Mouse (Mus musculus) c-Kit-positive CD71-positive TER-119-positive erythroid progenitor cells, embryonic 14.5 days (primary cell): Measurements from ENCODE around the gene Lrp2.

Experiments
- DNase-seq: peaks from one replicate; pipeline ENCODE4 v3.0.0-alpha.2; 2013; ENCODE audit warnings: low spot score

Lrp2 gene

DNA sequence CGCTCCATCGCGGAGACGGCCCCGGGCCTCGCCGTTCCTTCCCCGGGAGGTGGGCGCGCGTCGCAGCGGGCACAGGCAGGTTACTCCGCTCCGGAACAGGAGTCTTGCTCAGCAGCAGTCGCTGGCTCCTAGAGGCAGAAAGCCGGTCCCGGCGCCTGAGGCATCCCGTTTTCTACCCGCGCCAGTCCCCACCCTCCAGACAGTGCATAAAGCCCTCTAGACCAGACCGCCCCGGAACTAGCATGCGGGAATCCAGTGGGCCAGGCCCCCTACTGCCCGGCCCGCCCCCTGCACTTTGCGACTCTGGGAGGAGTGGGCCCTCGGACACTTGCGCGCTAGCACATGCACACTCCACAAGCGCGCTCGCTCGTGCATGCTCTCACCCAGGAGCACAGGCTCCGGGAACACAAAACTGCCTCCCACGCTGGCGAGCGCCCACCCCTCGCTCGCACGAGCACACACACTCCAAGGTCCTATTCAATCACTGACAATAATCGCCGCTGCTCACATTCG lies at the start of gene Lrp2:
Lrp2 (minus strand) TSS at position 180 of the 513 bp plus-strand sequence.
- no peak for DNase-seq

DNA sequence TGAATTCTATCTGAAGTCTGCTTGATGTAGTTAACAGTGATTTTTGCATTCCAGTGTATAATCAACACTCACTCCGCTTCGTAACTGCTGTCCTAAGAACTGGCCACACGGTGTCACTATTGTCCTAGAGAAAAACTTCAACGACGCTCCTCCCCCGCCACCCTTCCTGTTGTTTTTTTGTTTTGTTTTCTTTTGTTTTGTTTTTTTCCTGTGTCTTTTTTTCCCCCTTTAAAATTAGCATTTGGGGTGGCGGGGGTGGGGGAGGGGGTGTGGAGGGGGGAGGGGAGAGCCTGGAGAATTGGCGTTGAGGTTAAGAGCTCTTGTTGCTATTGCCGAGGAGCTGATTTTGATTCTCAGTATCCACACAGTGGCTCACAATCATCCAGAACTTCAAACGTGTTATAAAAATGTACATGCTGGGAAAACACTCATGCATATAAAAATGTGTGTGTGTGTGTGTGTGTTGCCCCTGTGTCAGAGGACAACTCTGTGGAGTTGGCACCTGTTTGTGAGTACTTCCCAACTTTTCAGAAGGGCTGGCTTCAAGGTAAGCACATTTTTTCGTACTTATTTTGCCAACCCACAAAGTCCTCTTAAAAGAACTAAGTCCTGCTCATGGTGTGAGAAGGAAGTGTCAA lies 49.3 kb upstream of the Lrp2 start:
- DNase-seq: peak; percentile 63

DNA sequence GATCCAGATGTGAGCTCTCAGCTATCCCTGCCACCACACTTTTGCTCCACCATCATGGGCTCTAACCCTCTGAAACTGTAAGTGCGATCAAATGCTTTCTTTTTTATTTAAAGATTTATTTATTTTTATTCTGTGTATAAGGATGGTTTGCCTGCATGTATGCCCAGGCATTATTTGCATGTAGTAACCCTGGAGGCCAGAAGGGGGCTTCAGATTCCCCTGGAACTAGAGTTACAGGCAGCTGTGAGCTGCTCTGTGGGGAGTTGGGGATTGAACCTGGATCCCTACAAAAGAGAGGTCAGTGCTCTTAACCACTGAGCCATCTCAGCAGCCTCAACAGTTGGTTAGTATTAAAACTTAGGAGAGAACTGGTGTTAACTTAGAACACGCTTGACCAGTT lies 45.6 kb upstream of the Lrp2 start:
- DNase-seq: no peak

DNA sequence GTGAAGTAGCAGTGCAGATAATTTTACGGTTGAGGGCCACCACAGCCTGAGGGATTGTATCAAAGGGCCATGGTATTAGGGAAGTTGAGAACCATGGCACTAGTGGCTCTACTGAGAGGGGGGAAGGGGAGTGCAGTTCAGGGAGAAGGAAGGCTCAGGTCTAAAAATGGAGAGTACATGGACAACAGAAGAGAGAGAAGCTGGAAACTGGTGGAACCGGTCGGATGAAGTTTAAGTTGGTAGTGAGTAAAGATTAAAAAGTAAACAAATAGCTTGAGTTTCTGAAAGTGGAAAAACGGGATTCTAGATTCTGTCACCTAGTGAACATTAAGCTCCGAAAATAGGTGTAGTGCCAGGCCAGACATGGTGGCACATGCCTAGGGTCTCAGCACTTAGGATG lies 44.9 kb upstream of the Lrp2 start:
- no peak for DNase-seq

DNA sequence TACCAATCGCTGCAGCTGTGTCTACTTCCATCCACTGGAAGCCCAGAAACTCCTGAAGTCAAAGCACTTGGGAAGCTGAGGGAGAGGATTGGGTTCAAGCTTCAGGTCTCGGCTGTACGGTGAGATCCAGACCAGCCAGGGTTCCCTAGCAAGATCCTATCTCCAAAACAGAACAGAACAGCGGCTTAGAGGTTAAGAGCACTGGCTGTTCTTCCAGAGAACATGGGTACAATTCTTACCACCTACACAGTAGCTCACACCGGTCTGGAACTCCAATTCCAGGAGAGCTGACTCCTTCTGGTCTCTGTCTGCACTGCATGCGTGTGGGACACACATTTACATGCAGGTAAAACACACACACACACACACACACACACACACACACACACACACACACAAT lies 44.0 kb upstream of the Lrp2 start:
- DNase-seq: no peak

DNA sequence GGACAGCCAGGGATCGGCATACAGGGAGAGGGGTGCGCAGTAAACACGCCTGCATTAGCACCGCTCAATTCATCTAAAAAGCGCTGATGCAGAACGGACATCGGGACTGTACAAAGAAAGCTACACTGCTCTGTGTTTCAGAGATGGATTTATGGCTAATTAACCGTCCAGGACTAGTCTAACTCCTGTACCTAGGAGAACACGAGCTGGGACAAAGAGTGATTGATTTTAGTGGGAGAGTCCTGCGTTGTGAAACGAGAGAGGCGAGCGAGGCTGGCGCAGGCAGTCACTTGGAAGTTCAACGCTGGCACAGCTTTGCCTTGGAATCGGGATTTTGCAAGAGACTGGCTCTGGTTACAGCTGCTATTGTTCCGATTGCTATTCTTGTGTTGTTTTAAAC lies 43.4 kb upstream of the Lrp2 start:
- no peak for DNase-seq

DNA sequence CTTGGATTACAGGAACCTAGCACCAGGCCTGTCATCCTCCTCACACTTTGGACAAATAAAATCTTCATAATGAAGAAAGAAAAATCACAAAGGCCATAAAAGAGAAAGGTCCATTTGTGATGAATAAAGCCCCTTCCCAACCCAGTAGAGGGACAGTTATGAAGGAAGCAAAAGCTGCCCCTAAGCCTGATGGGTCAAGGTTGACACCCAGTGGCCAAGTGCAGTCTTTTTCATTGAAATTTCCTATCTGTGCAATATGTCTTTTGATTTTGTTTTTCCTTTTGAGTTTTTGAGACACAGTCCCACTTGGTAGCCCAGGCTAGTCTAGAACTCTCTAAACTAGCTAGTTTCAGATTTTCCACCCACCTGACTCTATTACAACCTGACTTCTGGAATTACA lies 33.4 kb upstream of the Lrp2 start:
- DNase-seq: no peak

DNA sequence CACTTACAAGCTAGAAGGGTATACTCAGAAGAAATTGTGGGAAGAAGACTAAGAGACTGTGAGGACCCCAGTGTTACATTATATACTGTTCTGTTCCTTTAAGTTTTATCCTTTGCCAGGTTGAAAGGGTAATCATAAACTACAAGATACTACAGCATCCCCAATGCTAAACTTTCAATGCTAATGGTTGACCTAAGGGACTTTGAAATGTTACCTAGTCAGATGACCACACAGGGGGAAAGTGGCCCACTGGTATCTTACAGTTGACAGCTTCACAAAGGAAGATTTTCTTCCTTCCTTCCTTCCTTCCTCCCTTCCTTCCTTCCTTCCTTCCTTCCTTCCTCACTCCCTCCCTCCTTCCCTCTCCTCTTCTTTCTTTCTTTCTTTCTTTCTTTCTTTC lies 32.5 kb upstream of the Lrp2 start:
- DNase-seq: no peak

DNA sequence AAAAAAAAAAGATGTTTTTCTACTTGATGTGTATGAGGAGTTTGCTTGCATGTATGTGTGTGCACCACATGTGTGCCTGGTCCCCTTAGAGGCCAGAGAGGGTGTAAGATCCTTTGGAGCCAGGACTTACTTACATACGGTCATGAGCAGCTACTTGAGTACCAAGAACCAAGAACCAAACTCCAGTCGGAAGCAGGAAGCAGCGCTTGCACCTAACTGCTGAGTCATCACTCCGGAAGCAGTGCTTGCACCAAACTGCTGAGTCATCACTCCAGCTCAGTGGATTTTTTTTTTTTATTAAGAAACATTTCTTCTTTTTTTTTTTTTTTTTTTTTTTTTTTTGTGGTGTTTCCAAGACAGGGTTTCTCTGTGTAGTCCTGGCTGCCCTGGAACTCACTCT lies 27.4 kb upstream of the Lrp2 start:
- DNase-seq: peak; percentile 49

DNA sequence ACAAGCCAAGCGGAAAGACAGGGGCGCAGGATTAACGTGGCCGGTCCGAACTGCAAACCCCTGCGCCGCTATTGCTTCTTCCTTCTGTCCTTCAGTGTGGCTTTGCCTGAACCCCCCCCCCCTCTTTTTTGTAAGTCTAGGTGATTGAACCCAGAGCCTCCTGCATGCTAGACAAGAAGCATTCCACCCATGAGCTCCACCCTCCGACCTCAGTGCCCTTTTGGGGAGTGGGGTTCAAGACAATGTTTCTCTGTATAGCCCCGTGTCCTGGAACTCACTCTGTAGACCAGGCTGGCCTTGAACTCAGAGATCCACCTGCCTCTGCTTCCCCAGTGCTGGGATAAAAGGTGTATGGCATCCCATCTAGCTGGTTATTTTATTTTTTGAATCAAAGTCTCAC lies 26.9 kb upstream of the Lrp2 start:
- no peak for DNase-seq

DNA sequence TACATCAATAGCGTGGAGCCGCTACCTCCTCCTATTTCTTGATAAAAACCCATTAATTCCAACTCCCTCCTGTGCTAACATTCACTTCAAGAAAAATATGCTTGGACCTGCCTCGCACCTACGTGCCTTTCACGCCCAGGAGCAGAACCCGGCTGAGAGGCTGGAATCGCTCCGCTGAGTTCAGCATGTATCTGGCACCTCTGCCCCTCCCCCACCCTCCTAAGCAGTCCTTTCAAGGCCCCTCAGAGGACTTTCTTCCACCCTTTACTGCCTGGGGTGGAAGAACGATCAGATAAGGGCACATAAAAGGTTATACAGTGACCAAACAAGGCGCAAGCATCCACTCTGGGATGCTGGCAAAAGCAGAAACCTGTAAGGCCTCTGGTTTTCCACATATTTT lies 26.4 kb upstream of the Lrp2 start:
- DNase-seq: no peak

DNA sequence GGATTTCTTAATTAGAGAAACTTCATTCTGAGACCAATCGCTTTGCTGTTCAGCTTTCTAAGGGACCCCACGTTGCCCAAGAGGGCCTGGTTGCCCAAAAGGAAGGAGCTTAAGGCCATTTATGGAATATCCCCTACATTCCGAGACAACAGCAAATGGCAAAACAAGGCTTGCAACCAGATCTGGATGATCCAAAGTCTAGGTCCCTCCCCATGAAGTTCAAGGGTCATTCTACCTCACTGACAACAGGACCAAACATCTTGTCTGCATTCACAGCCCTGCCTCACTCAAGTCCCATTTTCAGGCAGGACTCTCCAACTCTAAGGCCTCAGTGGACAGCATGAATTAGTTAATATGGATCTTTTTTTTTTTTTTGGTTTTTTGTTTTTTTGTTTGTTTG lies 20.8 kb upstream of the Lrp2 start:
- no peak for DNase-seq

DNA sequence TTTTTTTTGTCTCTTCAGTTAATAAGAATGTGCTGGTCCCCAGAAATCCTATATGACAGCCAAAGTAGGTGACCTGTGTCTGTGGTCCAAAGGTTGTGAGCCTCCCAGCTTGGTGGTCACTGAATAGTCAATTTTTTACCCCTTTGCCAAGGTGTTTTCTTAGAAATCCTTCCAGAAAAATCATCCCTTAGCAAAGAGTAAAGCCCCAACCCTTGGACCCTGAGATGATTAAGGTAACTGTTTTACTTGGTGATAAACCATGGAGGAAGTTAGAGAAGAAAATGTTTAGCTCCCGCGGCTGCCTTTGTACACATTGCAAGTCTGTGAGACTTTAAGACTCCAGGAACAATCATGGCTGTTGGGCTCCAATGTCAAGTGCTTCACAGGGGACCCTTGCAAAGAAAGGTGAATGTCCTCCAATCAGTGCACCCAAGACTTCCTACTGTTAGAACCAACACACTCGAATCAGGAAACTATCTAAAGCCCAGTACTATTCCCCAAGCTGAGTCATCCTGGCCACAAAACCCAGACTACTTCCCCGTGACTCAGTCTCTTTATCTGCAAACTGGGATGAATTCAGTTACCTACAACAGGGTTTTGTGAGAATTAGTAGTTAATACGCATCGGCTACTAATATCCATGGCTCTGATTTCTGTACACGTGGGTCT lies 18.0 kb upstream of the Lrp2 start:
- DNase-seq: no peak

DNA sequence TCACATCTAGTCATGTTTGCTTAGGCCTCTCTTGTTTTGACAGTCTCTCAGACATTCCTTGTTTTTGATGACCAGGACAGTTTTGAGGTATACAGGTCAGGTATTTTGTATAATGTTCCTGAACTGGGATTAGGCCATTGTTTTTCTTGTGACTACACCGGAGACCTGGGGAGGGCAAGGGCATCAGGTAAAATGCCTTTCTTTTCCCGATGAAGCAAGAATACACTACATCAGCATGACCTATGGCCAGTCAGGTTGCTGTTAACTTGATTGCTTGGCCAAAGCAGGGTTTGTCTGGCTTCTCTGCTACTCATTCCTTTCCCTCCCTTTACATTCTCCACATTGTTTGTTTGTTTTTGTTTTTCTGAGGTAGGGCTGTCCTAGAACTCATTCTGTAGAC lies 7.3 kb upstream of the Lrp2 start:
- DNase-seq: no peak

DNA sequence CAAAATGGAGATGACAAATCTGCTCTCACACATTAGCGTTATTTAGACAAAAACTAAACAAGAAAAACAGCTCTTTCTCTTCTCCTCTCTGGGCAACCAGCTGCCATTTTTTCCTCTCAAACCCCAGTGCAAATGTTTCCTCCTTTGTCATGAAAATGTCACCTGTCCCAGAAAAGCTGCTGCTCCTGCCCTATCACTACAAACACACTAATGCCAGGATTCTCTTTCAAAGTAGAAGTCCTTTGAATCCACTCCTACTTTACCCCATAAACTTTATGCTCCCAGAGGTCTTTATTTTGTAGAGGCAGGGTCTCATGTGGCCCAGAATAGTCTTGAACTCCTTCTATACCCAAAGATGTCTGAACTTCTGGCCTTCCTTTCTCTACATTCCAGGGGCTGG lies 6.7 kb upstream of the Lrp2 start:
- no peak for DNase-seq

DNA sequence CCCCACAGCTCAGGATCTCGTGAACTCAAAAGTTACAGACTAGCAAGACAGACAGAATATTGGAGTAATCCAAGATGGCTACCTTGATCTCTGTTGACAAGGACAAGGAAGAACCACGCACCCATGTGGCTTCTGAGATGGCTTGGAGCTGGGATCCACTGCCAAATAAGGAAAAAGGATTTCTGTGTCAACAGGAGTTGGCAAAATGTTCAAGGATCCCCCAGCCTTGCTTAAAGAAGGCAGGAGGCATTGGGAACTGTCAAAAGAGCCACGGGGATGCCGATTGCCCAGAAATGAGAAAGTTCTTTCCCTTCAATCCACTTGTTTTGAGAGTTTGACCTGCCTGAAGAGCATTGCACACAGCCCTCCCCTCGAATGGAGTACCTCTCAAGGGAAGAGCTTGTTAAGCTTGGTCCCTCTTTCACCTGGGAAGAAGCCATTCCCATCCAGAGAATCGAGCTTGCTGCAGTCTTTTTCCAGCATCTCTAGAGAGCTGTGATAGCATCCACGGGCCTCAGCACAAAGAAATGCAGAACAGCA lies 6.2 kb upstream of the Lrp2 start:
- no peak for DNase-seq

DNA sequence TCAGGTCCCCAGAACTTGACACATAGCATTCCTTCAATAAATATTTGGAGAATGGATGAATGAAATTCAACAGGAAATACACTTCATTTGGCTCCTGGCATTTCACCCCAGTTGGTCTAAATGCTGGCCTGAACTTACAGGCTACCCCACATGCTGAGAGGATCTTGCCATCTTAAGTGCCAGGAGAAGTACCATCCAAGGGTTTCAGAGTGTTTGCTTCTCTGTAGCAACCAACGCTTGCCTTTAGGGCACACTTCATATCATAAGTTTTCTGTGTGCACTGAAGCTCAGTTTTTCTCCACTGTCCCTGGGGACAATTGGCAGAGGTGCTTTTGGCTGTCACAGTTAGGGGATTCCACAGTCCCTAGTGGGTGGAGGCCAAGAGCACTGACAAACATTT lies 4.7 kb upstream of the Lrp2 start:
- no peak for DNase-seq

DNA sequence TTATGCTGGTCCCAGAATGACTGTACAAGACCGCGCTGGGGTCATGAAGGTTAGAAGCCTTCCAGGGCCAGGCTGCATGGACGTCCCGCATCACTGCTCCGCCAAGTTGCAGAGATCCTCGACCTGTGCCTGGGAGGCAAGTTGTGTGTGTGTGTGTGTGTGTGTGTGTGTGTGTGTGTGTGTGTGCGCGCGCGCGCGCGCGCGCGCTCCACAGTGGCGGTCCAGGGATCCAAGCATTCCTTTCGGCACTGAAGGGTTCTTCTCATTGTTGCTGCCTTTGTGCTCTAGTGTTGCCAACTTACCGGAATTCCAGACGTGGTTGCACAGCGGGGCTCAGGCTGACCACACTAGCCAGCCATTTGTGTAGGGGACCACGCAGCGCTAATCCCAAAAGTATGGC lies 2.0 kb upstream of the Lrp2 start:
- DNase-seq: no peak

DNA sequence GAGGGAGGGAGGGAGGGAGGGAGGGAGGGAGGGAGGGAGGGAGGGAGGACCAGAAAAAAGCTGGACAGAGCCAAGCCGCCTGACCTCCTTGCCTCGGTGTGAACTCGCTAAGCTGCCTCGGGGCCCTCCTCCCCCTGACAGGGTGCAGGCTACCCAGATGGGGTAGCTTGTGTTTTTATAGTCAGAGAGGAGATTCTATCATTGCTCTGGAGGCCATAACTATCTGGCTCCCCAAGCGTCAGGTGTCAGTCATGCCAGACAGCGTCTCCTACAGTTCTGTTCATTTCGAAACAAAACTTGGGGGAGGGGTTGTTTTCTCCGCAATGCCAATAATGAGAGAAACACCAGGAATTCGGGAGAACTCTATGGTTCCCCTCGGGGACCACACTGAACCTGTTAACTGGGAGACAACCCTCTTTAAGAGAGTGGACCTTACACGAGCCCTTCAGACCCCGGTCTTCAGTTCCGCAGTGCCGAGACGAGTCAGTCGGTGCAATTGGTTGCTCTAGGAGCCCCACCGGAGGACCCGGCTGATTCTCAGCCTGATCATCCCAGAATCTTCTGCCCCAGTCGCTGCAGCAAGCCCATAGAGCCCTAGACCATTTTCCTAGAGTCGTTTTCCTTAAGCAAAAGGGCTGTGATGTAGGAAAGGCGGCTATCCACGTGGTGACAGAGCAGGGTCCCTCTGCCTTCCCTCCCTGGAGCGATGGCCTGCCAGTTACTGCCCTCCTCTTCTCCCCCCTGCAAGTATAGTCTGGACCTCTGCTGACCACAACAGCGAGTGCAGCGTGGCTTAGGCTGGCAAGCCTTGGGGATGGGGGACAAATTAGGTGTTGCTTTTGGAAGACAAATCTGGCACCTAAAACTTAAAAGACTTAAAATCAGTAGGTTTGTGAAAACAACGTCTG lies 1.2 kb upstream of the Lrp2 start:
- no peak for DNase-seq

DNA sequence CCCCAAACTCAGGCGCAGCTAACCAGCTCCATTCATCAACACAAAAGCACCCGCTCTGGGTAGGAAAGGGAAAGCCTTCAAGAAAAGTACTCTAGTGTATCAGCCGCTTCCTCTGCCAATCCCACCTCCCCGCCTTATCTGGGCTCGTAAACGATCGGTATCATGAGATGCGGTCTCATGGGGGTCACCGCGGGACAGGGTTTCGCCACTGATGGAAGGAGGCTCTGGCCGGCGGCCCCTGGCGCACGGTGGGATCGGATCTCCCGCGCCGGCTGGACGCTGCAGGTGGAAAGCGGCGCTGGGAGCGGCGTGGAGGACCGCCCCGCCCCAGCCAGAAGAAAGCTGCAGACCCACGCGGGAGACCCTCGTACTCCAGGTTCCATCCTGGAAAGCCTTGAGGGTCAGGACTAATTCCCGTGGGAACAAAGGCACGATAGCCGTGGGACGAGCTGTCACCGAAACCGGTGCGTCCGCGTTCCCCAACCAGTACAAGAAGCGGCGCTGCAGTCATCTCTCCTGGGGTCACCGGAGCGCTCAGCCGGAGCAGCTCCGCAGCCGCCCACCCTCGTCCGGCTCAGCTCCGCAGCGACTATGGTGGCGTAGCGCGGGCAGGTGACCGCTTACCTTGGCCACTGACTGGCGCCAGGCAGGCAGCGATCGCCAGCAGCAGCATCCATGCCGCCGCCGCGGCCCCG lies 527 bp downstream of the Lrp2 start:
- DNase-seq: no peak

DNA sequence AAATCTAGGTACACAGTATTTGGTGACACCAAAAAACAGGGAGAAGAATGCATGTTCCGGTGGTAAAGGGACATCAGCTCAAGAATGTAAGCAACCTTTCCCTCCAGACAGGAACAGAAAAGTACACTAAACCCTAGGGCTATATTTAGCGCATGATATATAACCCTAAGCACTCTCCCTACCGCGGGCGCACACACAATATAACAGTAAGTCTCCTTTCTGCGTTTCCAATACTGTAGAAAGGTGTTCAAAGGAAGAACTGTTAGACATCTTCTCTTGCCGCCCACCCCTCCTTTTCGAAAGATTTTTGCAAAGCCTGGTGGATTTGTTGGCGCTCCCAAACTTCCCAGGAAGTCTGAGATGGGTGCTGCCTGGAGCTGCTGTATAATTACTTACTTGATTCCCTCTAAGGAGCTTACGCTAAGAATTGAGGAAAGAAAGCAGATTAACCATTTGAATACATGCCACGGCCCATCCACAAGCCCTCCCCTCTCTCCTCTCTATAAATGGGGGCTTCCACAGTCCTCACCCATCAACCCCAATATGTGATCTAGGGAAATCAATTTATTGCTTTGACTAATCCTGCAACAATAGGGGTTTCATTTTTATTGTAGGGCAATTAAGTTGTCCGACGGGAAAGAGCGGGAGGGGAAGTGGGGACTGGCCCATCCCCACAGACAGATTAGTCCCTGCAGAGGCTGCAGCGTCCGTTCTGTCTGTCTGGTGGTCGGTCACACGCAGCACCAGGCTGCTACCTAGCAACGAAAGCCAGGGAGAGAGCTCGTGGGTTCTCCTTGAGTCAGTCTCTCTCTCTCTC lies 1.5 kb downstream of the Lrp2 start:
- DNase-seq: no peak
